Mouse (Mus musculus): ENCODE measurements at regions not wholly inside any gene's neighbourhood (a gene's known extent, or its start where the extent isn't known, plus 50 kb on each side); places are given as distances from the start of the nearest gene placed in this dataset.

GRCm38 (mm10) chr6:31076478-31076834 is 117.6 kb upstream of the Klf14 start:
- TF ChIP-seq CTCF (IDR thresholded peaks at IDR 0.05; ENCODE audit: extremely low read depth, insufficient read depth, low read length) (no peak), POLR2A (IDR thresholded peaks at IDR 0.05; ENCODE audit: extremely low read depth, insufficient read depth, low read length) (no peak)

Measured in cortical plate, adult 2 months (tissue).